Mouse (Mus musculus): Measurements from ENCODE around the gene Lingo1. TPM values are rescaled to one million over a fixed set of nuclear protein-coding genes. Genes with fewer than 3 reads are reported as not detected.

Gene Lingo1
- polyA plus RNA-seq, 1 experiment from 2014 or later: 0.75 TPM

DNA sequence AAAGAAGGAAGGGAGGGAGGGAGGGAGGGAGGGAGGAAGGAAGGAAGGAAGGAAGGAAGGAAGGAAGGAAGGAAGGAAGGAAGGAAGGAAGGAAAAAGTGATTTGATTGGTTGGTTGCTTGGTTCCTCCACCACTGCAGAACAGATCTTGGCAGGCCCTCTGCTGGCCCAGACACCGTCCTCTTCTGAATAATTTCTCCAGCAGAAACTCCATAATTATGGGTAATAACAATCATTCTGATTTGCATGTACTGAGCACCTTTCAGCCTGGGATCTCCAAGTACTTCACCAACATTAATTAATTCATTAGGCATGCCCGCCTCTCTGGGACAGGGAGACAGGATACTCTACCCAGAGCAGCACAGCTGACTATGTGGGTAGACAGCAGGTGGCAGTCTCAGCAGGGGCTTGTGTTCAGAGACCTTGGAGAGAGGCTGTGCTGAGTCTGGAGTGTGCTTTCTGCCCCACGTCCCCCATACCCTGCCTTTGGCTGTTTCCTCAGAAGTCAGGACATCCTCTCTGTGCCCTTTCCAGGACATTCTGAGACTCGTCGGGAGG, 57.0 kb downstream of the Lingo1 start:
- Histone ChIP-seq H3K4me3 (no peak overlapping the region), H3K4me2 (no peak overlapping the region), H3K27me3 (replicated peaks) (0 out of 2 replicates have a peak, but pooled peaks cover 3% of the 10 kb centered on the region), H3K9me3 (replicated peaks) (no peaks in the 10 kb centered on the region), H3K36me3 (no peaks in the 10 kb centered on the region), H3K9ac (no peak overlapping the region), H3K4me1 (no peaks in the 10 kb centered on the region), H3K27ac (no peak overlapping the region)
- ATAC-seq: no peak
- 56% methylated on average over 5 of the region's 5 CpGs for WGBS (ENCODE audit: insufficient replicate concordance)

DNA sequence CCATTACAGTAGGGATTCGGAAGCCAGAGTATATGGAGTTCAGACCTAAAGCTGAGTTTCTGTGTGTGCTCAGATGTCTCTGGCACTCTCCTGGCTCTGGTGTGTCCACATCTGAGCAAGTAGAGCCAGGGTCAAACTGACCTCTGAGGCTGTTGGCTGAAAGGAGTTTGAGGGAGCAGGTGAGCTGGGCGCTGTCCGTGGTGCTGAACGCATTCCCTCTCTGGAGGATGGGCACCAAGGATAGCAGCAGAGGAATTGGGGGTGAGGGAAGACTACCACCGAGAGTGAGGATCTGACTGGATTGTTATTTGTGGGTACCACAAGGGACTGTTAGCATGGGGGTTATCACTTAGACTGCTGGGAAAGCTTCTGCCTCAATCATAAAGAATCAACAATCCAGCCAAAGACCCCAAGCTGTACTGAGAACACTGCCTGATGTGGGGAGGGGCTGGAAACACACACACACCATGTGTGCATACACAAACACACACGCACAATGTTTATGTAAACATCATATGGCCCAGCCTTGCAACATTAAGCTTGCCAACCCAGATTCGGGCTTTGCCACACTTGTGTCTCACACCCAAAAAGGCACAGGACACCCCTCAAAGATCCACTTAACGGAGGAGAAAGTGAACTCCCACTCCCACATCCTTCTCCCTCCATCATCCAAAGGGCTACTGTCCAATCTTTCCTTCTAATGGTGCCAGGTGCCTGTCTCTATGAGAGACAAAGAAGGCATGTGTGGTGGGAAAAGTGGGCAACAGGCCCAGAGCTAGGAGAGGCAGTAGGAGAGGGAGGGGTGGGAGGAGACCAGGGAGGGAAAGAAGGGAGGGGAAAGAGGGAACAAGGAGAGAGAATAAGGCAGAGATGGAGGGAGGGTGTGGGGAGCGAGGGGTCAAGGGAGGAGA, 57.8 kb downstream of the Lingo1 start:
- WGBS (ENCODE audit: insufficient replicate concordance): 31% methylated on average over 9 of the region's 9 CpGs
- no peaks in the 10 kb centered on the region for H3K4me1 ChIP-seq

DNA sequence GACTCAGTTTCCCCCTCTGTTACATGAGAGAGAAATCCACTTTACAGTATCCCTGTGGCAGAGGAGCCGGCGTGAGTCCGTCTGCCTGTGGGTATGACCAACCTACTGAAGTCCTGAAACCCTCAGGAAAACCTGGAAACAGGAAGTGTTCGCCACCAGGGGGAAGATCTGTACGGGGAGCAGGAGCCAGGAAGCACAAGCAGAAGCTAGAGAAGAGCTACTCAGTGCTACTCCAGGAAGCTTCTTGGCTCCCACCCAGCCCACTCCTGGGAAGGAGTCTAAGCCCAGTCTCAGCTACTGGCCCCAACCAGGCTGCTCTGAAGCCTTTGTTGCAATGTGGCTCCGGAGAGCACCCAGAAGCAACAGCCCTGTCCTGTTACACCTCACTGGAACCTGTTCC, 61.9 kb downstream of the Lingo1 start:
- Histone ChIP-seq H3K4me1 (no peaks in the 10 kb centered on the region), H3K9me3 (replicated peaks) (no peaks in the 10 kb centered on the region), H3K4me2 (no peak overlapping the region), H3K27ac (no peak overlapping the region), H3K9ac (no peak overlapping the region), H3K36me3 (no peaks in the 10 kb centered on the region), H3K27me3 (replicated peaks) (0 out of 2 replicates have a peak, but pooled peaks cover 3% of the 10 kb centered on the region), H3K4me3 (no peak overlapping the region)
- ATAC-seq: no peak
- 48% methylated on average over 6 of the region's 6 CpGs for WGBS (ENCODE audit: insufficient replicate concordance)

More for the DNA sequence above, 57.8 kb downstream of the Lingo1 start:
- H3K9me3 ChIP-seq (replicated peaks): no peaks in the 10 kb centered on the region
- no peak overlapping the region for H3K4me2 ChIP-seq
- no peaks in the 10 kb centered on the region for H3K36me3 ChIP-seq
- 0 out of 2 replicates have a peak, but pooled peaks cover 3% of the 10 kb centered on the region for H3K27me3 ChIP-seq (replicated peaks)
- H3K9ac ChIP-seq: no peak overlapping the region
- H3K27ac ChIP-seq: no peak overlapping the region
- H3K4me3 ChIP-seq: no peak overlapping the region
- ATAC-seq: no peak

DNA sequence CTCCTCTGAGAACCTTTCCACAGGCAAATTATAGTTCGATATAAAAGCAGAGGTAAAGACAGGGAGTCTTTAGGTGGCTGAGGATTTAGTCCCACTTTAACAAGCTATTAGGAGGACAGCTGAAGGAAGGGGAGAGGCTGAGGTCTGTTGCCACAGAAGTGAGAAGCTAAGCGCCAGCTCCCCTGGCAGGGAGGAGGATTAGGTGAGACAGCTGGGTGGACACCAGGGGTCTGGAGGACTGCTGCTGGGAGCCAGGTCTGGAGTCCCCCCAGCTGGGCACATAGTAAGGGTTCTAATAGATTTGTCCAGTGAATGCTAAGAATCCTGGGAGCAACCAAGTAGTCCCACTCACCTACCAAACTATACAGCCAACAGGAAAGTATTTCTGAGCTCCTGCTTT, 65.3 kb downstream of the Lingo1 start:
- Histone ChIP-seq H3K9me3 (replicated peaks) (no peaks in the 10 kb centered on the region), H3K4me1 (no peaks in the 10 kb centered on the region), H3K36me3 (no peaks in the 10 kb centered on the region), H3K4me3 (no peak overlapping the region), H3K27ac (no peak overlapping the region), H3K4me2 (no peak overlapping the region), H3K27me3 (replicated peaks) (0 out of 2 replicates have a peak, but pooled peaks cover 10% of the 10 kb centered on the region), H3K9ac (no peak overlapping the region)
- 29% methylated on average over 2 of the region's 2 CpGs for WGBS (ENCODE audit: insufficient replicate concordance)
- no peak for ATAC-seq

DNA sequence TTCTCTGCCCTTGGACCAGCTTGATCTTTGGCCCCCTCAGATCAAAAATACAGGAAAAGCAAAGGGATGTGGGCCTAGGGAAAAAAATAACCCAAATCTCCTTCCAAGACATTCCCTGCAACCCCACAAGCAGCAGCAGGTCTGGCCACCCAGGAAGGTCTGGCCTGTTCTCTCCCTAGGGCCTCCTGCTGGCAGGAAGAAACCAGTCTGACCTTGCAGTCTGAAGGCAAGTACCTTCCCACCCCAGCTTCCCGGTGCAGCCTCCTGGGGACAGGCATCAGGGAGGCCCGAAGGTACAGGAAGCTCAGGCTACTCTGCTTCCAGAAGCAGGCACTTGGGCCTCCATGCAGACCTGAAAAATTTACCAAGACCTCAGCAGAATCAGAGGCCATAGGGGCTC, 67.1 kb downstream of the Lingo1 start:
- Histone ChIP-seq H3K9me3 (replicated peaks) (no peaks in the 10 kb centered on the region), H3K36me3 (no peaks in the 10 kb centered on the region), H3K4me1 (no peaks in the 10 kb centered on the region), H3K4me2 (no peak overlapping the region), H3K9ac (no peak overlapping the region), H3K4me3 (no peak overlapping the region), H3K27me3 (replicated peaks) (0 out of 2 replicates have a peak, but pooled peaks cover 8% of the 10 kb centered on the region), H3K27ac (no peak overlapping the region)
- WGBS (ENCODE audit: insufficient replicate concordance): 44% methylated on average over 2 of the region's 2 CpGs
- ATAC-seq: no peak

DNA sequence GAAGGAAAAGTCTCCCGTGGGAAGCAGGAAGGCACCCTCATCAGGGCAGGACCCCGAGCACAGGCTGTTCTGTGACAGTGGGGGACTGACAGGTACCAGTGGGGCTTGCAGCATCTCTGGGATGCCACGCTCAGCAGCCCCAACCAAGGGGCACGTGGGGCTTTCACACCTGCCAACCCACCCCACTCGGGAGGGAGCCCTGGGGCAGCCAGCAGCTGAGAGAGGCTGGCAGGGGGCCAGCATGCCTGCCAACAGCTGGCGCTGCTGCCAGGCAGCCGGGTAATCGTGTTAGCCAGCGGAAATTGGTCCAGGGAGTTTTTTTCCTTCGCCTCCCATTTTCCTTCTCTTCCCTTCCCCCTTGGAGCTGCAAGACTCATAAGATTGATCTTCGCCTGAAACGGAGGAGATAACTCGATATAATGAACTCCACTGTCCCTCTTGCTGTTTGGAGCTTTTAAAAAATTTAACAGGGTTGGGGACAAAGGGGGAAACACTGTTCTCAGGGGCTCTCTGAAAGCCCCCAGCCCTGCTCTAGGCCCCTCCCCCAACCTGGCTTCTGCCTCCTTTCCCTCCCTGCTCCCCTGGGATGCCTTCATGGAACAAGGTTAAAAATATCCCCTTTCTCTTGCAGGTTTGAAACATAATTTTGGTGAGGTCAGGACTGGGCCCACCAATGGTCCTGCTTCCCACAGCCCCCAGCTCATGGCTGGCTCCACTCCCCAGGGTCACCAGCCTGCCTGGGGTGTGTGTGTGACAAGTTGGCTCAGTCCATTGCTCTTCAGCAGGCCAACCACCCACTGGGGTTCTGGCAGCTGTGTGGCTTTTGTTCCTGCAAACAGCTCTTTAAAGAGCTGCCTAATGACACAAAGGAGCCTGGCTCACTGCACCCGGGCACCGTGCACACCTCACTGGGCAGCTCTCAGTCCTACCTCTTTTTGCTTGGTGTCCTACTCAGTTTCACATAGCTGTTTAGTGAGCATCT, 68.3 kb downstream of the Lingo1 start:
- Histone ChIP-seq H3K9ac (no peak overlapping the region), H3K4me2 (no peak overlapping the region), H3K4me1 (no peaks in the 10 kb centered on the region), H3K27ac (no peak overlapping the region), H3K9me3 (replicated peaks) (no peaks in the 10 kb centered on the region), H3K4me3 (no peak overlapping the region), H3K36me3 (no peaks in the 10 kb centered on the region), H3K27me3 (replicated peaks) (0 out of 2 replicates have a peak, but pooled peaks cover 8% of the 10 kb centered on the region)
- 46% methylated on average over 15 of the region's 15 CpGs for WGBS (ENCODE audit: insufficient replicate concordance)
- no peak for ATAC-seq

DNA sequence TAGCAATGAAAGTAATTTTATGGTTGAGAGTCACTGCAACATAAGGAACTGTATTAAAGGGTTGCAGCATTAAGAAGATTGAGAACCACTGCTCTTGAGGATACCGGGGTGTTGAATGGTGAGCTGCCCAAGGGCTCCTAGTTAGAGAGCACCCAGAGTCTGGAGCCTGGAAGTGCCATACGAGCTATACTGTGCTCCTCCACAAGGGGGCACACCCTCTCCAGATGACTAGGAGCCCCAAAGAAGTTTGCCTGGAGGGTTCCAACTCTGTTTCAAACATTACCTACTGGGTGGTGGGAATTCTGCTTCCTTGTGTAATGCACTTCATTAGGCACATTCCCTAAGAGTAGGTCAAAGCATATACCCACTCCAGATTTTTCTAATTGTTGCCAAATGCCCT, 70.5 kb downstream of the Lingo1 start:
- WGBS (ENCODE audit: insufficient replicate concordance): 10% methylated on average over 2 of the region's 2 CpGs
- Histone ChIP-seq H3K4me2 (no peak overlapping the region), H3K36me3 (no peaks in the 10 kb centered on the region), H3K4me1 (no peaks in the 10 kb centered on the region), H3K4me3 (no peak overlapping the region), H3K9me3 (replicated peaks) (no peaks in the 10 kb centered on the region), H3K9ac (no peak overlapping the region), H3K27me3 (replicated peaks) (peaks cover 8% of the 10 kb centered on the region; the same call in 1 of the 2 replicates), H3K27ac (no peak overlapping the region)
- ATAC-seq: no peak

DNA sequence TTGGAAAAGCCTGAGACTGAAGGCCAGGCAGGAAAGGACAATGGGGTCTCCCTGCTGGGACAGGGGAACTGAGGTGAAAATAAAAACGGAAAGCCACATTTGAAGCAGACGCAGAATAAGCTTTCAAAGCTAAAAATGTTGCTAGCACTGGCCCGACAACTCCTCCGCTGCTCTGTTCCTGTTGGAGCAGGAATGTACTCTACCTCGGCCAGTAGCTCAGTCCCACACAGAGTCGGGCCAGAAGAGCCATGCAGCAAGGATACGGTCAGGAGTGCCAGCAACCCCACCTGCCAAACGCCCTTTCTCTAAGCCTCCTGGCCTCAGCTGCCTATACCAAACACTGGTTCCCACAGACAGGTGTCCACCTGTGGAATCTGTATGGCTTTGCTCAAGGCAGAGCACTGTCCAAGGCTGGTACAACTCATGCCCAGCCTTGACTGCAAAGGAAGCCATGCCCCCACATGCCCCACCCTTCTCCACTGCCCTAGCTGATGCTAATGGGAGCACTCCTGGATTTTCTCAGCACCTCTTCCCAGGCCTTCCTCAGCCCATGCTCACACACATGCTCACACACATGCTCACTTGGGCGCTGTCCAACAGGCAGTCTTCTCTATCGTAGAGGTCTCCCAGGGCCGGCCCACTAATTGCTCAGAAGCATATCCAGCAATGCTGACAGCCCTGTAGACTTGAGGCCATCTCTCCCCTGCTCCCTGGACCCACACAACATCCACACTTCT, 74.0 kb downstream of the Lingo1 start:
- 61% methylated on average over 11 of the region's 11 CpGs for WGBS (ENCODE audit: insufficient replicate concordance)
- Histone ChIP-seq H3K27ac (no peak overlapping the region), H3K36me3 (no peaks in the 10 kb centered on the region), H3K9ac (no peak overlapping the region), H3K4me2 (no peak overlapping the region), H3K4me3 (no peak overlapping the region), H3K4me1 (no peaks in the 10 kb centered on the region), H3K27me3 (replicated peaks) (peaks cover 6% of the 10 kb centered on the region; the same call in 1 of the 2 replicates), H3K9me3 (replicated peaks) (no peaks in the 10 kb centered on the region)
- ATAC-seq: no peak

DNA sequence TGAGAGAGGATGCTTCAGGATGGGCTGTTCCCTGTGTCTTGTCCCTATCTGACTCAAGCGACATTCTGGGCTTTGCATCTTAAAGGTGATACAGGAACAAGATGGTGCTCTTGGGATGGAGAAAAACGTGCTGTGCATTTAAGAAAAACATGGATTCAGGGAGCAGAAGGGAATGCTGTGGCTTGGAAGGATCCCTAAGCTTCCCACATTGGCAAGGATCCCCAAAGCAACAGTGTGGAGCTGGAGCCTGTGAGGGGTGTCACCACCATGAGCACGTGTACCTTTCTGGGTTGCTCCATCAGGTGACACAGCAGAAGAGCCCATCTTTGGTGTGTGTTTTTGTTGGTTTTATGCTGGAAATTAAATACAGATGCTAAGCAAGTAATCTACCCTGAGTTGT, 77.3 kb downstream of the Lingo1 start:
- H3K27ac ChIP-seq: no peak overlapping the region
- H3K4me3 ChIP-seq: no peak overlapping the region
- no peaks in the 10 kb centered on the region for H3K9me3 ChIP-seq (replicated peaks)
- H3K4me2 ChIP-seq: no peak overlapping the region
- ATAC-seq: no peak
- 51% methylated on average over 3 of the region's 3 CpGs for WGBS (ENCODE audit: insufficient replicate concordance)
- no peaks in the 10 kb centered on the region for H3K36me3 ChIP-seq
- no peak overlapping the region for H3K9ac ChIP-seq
- no peaks in the 10 kb centered on the region; the same call in 1 of the 2 replicates for H3K27me3 ChIP-seq (replicated peaks)
- H3K4me1 ChIP-seq: no peaks in the 10 kb centered on the region

DNA sequence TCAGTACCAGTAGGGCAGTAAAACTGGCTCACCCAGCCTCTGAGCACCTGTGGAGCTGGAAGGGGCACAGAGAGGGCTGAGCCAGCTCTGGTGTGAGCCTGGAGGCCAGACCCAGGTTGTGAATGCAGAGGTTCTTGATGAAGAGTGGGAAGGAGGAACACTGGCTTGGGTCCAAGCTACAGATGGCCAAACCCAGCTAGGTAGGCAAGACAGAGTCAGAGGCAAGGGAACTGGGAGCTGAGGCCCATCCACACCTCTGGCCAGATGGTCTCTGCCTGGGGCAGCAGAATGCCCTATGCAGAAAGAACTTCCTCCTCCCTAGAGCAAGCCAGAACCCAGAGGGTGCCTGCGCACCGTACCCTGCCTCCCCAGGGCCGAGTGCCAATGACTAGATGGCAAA, 79.7 kb downstream of the Lingo1 start:
- no peak overlapping the region for H3K4me2 ChIP-seq

DNA sequence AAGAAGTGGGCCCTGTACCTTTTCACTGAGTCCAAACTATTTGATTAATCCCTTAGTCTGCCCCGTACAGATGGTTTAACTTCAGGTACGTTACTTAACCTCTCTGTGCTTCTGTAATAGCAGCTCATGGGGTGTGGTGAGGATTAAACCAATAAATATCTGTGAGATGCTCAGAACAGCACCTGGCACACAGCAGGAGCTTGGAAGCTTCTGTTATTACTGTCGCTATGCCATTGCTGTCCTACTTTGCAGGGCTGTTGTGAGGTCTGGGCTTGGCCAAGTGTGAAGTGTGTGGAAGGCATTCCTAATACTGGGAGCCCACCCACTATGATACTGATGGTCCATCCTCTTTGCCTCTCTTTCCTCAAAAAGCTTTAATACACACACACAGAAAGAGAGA, 80.2 kb downstream of the Lingo1 start:
- ATAC-seq: no peak

More for the DNA sequence above, 79.7 kb downstream of the Lingo1 start:
- Histone ChIP-seq H3K27ac (no peak overlapping the region), H3K4me1 (no peaks in the 10 kb centered on the region), H3K4me3 (no peak overlapping the region), H3K9me3 (replicated peaks) (no peaks in the 10 kb centered on the region), H3K36me3 (no peaks in the 10 kb centered on the region), H3K9ac (no peak overlapping the region), H3K27me3 (replicated peaks) (no peaks in the 10 kb centered on the region; the same call in 1 of the 2 replicates)
- 80% methylated on average over 3 of the region's 3 CpGs for WGBS (ENCODE audit: insufficient replicate concordance)
- no peak for ATAC-seq

More for the DNA sequence above, 80.2 kb downstream of the Lingo1 start:
- H3K9ac ChIP-seq: no peak overlapping the region
- 51% methylated on average over 3 of the region's 3 CpGs for WGBS (ENCODE audit: insufficient replicate concordance)
- H3K4me2 ChIP-seq: no peak overlapping the region
- H3K9me3 ChIP-seq (replicated peaks): no peaks in the 10 kb centered on the region
- no peak overlapping the region for H3K4me3 ChIP-seq
- no peaks in the 10 kb centered on the region for H3K4me1 ChIP-seq
- H3K27me3 ChIP-seq (replicated peaks): no peaks in the 10 kb centered on the region; the same call in 1 of the 2 replicates
- H3K27ac ChIP-seq: no peak overlapping the region
- no peaks in the 10 kb centered on the region for H3K36me3 ChIP-seq
